Mouse (Mus musculus): ENCODE data around the gene Foxp3.

Gene Foxp3

DNA sequence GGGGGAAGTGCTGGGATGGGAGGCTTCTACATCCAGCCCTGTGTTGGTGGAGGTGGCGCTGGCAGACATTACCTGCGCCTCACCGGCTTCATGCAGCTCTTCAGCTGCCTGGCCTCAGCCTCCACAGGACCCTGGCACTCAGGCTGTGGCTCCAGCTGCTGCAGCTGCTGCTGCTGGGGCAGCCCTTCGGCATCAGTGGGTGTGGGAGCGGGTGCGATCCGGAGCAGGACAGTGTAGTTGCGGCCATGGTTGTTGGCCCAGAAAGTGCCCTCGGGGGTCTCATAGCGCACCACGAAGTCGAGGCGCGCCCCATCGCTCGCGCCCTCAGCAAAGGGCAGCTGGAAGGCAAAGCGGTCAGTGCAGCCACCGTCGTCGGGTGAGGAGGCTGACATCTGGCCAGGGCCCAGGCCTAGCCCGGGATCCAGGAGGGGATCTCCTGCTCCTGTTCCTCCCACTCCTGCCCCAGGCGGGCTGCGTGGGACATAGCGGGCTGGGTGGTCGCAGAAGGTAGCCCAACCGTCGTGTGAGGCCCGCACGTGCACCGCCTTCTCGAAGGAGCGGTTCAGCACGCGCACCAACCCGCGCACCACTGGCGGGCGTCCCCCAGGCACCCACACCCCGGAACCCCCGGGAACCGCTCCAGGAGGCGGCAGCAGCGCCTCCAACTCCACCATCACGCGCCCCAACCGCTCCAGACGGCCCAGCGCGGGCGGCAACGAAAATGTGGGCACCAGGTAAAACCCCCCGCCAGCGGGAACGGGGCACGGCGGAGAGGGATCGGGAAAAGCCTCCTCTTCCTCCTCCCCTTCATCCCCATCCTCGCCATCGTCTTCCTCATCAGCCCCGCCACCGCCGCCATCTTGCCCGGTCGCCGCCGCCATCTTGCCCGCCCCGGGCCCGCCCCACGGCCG, at the start of gene Foxp3:
TSS of gene Foxp3 (plus strand) at position 469 of the 911 bp plus-strand sequence.
- peak in 1 of 2 experiments; percentile 61 for DNase-seq (ENCODE audit: inconsistent age in 2 of 2, low spot score in 1 of 2)

DNA sequence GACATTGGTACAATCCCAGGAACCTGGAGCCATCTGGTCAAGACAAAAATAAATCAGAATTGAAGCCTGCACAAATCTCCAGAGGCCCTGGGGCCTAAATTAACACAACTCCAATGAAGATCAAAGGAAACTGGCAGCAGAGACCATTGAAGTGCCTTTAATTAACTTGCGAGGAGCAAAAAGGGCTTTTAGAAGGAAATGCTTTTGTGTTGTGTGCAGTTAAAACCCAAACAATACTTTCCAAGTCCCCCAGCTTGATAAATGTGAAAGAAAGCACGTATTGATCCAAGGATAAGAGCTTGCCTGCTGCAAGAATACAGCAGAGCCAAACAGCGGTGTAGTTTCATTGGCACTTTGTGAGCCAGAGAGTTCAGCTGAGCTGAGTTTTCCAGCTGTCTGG, 48.5 kb upstream of the Foxp3 start:
- DNase-seq (ENCODE audit: inconsistent age in 2 of 2, low spot score in 1 of 2) = no peak

DNA sequence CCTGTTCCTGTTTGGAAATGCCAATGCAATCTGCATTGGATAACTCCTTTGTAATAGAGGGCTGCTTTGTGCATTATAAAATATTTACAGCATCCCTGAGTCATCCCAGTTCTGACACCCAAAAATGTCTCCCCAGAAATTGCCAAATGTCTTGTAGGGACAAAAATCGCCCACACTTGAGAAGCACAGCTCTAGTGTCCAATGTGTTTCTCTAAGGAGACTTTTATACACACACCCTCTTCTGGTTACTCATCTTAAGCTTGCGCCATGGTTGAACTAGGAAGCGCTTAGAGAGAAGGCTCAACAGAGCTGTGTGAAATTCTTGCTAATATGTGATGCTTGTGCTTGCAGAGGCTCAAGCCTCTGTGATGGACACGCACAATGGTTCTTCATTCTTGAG, 20.0 kb upstream of the Foxp3 start:
- no peak for DNase-seq (ENCODE audit: inconsistent age in 2 of 2, low spot score in 1 of 2)

DNA sequence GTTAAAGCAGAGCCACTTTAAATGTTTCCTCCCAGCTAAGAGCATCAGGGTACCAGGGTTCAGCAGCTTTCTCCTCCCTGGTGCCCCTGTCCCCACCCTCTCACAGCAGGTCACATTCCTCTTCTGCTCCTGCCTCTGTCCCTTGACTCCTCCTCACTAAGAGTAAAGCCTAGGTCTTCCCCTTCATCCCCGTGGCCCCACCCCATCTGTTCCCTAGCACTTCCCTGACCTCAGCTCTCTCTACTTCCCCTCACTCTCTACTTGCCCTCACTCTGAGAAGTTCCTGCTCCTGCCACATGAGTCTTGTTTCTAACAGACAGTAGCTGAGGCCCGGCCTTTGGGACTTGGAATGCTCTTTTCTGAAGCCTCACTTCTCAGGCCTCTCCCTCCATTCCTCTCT, 10.4 kb upstream of the Foxp3 start:
- no peak for DNase-seq (ENCODE audit: inconsistent age in 2 of 2, low spot score in 1 of 2)

DNA sequence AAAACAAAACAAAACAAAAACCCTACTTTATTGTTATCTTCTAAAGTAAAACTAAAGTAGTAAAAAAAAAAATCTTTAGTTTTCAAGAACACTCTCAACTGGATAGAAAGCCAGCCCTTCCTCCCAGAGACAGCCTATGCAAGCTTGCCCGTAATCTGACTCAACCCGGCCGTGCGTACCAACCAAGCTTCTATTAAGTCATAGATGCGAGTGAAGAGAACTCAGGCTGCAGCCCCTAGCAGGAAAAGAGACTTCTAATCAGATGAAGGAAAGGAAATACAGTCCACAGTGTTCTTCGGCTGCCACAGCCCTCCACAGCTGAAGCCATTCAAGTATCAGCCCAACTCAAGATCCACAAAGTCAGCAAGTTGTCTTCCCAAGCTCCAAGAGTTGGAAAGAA, 7.1 kb upstream of the Foxp3 start:
- no peak for DNase-seq (ENCODE audit: inconsistent age in 2 of 2, low spot score in 1 of 2)

DNA sequence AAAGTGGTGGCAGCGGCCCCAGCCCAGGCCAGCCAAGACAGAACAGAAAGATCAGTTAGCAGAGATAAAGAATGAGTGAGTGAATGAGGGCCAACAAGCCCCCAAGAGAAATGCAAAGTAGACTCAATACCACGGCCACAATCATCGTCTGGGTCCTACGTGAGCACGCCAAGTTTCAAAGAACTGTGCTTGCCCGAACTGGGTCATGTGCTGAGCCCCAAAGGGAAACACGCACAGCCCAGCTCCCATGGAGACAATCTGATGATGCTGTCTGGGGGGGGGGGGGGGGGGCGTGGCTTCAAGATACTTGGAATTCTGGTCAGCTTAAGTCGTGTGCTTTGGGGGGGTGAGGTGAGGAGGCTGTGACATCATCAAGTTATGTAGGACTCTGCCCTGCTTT, 6.0 kb upstream of the Foxp3 start:
- DNase-seq (ENCODE audit: inconsistent age in 2 of 2, low spot score in 1 of 2) = no peak

DNA sequence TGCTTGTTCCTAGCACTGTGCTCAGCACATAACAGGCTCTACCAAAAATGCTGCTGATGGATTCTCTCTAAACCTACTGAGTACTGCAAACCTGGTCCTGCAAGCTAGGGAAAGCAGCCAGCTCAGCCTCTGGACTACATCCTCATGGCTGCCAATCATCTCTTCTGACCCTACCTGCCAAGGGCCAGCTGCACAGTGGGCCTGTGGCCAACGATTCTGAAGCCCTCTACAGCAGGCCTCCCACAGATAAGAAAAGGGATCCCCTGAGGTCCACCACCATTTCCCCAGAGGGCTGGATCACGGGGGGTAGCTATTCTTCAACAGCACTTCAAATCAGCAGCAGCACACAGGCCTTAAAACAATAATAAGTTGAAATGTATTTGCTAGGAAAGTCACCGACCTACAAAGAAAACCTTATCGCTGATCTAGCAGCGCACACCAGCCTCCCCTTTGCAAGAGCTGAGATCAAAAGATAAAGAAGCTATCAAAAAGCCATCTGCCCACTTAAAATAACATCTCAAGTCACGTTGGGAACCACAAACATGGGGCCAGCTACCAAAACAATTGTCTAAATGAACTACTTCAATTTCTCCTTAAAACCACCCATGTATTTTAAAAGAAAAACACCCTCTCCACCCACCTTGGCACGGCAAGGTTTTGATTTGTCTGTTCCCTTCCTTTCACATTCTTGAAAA, 2.8 kb upstream of the Foxp3 start:
- DNase-seq (ENCODE audit: inconsistent age in 2 of 2, low spot score in 1 of 2) = no peak

DNA sequence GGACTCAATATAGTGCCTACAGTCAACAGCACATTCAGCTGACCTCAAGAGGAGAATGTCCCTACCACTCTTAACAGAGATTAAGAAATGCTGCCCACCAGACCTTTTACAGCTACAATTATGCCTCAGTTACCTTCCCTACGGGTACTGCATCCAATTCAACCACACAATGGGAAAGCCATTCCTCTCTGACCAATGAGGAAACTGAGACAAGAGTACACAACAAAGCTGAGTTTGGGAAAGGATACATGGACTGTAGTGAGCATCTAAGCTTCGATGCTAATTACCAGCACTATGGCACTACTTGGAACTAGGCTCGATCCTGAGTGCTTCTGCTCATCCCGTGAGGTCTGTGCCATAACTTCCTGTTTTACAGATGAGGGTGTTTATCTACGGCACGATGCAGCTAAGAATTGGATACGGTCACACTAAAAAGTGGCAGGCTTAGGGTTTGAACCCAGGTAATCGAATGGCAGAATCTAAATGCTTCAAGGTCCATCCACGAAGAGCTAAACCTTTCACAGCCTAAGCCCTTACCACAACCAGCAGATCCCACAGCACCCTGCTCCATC, 1.8 kb upstream of the Foxp3 start:
- no peak for DNase-seq (ENCODE audit: inconsistent age in 2 of 2, low spot score in 1 of 2)

DNA sequence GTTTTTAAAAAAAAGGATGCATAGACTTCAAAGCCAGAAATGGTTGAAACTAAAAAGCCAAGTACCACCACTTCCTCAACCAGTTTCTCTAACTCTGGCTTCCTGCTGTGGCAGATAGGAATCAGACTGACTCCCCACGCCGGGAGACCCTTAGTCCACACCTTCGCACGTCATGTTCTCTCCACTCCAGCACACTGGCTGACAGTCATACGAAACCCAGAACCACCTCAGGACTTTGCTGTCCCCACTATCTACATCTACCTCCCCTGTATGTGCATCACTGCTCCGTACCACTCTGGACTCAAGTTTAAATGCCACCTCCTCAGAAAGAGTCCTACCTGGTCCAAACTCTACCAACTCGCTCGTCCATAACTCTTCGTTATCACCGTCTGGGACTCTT, 978 bp upstream of the Foxp3 start:
- peak in 1 of 2 experiments; percentile 41 for DNase-seq (ENCODE audit: inconsistent age in 2 of 2, low spot score in 1 of 2)

DNA sequence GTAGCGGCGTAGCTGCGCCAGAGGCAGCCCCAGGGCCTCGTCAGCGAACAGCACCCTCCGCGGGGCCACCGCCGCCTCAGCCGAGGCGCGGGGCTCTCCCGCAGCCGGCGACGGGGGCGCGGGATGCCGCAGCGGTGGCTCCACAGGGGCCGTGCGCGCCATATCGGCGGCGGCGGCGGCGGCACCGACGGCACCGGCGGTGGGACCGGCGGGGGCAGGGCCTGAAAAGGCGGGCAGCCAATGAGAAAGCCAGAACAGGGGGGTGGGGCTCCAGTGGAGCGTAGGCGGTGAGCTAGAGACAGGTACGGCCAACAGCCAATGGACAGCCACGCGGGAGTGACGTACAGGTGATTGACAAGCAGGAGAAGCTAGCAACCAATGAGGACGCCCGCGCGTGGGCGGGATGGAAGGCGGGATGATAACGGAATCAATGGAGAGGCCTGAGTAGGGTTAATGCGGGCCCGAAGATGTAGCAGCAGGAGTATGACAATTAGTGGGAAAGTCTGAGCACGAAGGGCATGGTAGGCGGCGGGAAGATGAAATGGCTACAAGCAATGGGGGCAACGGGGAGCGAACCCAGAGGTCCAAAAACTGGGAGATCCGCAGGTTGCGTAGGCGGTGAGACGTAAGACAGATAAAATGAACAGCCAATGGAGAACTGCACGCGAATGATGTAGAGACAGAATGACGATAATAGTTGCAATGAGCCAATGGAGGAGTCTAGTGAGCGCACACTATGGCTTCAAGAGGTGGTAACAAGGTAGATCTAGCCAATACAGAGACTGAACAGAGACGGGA, 842 bp downstream of the Foxp3 start, which contains the start of gene Ppp1r3f:
TSS of gene Ppp1r3f (minus strand) at position 197 of the 798 bp plus-strand sequence.
- DNase-seq (ENCODE audit: inconsistent age in 2 of 2, low spot score in 1 of 2) = peak; percentile 94 to 96

DNA sequence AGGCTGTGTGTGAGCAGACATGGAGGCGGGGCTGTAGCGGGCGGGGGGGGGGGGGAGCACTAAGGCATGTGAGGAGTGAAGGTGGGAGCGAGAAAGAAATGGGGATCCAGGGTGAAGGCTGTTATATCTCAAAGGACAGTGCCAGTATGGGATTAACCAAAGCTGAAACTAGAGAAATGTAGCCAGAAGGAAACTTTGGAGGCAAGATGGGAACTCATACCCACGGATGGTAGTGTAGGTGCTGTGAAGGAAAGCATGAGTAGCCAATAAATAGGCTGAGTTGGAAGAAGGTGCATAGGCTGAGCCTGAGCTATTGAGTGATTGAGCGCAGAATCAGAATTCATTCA, 1.4 kb downstream of the Foxp3 start:
- DNase-seq (ENCODE audit: inconsistent age in 2 of 2, low spot score in 1 of 2) = no peak

DNA sequence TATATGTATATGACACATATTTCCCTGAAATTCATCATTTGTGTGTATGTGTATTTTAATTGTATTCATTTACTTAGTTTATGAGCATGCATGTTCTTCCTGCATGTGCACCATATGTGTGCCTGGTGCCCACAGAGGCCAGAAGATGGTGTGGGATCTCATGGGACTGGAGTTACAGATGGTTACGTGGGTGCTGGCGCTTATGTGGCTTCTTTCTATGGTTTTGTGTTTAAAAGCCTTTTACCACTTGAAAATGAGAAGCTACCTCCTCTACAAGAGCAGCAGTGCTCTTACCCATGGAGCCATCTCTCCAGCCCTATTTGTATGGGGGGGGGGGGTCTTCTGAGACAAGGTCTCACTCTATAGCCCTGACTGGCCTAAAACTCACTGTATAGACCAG, 7.7 kb downstream of the Foxp3 start:
- no peak for DNase-seq (ENCODE audit: inconsistent age in 2 of 2, low spot score in 1 of 2)

DNA sequence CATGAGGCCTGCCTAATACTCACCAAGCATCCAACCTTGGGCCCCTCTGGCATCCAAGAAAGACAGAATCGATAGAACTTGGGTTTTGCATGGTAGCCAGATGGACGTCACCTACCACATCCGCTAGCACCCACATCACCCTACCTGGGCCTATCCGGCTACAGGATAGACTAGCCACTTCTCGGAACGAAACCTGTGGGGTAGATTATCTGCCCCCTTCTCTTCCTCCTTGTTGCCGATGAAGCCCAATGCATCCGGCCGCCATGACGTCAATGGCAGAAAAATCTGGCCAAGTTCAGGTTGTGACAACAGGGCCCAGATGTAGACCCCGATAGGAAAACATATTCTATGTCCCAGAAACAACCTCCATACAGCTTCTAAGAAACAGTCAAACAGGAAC, 10.4 kb downstream of the Foxp3 start:
- DNase-seq (ENCODE audit: inconsistent age in 2 of 2, low spot score in 1 of 2) = no peak

DNA sequence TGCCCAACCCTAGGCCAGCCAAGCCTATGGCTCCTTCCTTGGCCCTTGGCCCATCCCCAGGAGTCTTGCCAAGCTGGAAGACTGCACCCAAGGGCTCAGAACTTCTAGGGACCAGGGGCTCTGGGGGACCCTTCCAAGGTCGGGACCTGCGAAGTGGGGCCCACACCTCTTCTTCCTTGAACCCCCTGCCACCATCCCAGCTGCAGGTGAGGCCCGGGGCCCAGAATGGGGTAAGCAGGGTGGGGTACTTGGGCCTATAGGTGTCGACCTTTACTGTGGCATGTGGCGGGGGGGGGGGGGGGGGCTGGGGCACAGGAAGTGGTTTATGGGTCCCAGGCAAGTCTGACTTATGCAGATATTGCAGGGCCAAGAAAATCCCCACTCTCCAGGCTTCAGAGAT, 12.9 kb downstream of the Foxp3 start:
- no peak for DNase-seq (ENCODE audit: inconsistent age in 2 of 2, low spot score in 1 of 2)

DNA sequence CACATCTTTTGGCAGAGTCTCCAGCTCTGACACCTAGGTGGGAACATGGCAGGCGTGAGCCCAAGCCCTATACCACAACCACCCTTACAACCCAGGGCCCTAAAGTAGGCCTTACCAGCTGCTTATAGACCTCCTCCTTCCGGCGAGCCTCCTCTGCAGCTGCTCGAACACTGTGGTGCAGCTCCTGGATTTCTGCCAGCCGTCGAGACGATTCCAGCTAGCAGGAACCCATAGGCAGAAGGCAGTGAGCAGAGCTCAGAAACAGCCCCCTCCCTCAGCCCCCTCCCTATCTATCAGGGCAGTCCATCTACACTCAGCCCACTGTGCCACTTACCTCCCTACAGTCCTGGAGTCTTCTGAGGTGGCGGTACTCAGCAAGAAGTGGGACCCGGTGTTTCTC, 21.9 kb downstream of the Foxp3 start:
- DNase-seq (ENCODE audit: inconsistent age in 2 of 2, low spot score in 1 of 2) = no peak

DNA sequence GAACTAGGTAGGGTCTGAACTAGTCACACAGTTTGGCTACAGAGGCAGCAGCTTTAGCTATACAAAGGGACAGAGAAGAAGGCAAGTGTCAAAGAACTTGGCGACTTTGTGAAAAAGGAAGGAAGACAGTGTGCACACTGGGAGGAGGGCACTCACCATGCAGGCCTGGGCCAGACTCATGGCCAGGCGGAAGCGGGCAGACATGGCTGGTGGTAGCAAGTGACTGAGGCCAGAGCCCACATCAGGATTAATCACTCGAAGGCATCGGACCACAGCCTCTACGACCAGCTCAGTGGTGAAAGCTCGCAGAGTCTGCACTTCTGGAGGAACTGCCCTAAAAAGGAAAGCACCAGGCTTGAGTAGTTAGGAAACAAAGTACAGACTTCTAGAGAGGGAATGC, 30.6 kb downstream of the Foxp3 start:
- DNase-seq (ENCODE audit: inconsistent age in 2 of 2, low spot score in 1 of 2) = peak in 1 of 2 experiments; percentile 42

DNA sequence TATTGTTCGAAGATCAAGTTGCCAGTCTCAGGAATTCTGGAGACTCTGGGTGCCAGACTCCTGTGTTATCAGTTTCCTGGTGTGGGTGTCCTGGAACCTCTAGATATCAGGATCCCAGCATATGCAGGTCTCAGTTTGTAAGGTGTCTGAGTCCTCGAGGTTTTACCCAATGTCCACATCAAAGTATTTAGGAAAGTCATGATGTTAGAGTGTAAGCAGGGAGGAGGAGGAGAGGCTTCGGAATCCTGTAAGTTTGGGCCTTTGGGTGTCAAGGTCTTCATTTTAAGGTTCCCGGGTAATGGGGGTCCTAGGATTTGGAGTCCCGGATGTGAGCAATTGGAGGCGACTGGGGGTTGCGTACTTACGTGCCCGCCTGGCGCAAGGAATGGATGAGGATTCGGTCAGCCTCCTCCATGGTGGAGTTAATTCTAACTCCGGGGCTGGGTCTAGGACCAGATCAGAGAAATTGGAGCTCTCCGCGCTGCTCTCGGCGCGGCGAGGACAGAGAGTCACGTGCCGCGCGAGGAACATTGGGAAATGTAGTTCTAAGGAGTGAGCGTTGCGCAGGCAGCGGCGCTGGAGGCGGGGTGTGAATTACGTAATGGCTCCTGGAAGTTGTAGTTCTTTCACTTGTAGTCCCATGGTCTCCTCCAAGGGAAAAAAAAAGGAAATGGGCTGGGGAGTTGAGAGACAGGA, 31.6 kb downstream of the Foxp3 start, which contains the start of gene Ccdc22:
TSS of gene Ccdc22 (minus strand) at position 639 of the 696 bp plus-strand sequence.
- DNase-seq (ENCODE audit: inconsistent age in 2 of 2, low spot score in 1 of 2) = peak; percentile 86 to 92

DNA sequence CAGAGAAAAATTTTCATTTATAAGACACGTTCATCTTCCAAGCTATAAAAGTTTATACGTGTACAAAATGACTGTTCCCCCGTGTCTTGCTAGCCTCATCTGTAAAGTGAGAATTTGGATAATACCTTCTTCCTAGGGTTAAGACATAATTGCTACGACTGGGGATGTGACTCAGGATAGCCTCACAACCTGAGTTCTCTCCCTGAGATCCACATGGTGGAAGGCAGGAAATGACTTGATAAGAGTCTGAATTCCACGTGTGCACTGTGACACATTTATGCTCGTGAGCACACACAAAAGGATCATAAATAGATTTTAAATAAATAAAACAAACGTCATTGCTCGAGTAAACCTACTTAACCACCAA, 32.1 kb downstream of the Foxp3 start:
- no peak for DNase-seq (ENCODE audit: inconsistent age in 2 of 2, low spot score in 1 of 2)

DNA sequence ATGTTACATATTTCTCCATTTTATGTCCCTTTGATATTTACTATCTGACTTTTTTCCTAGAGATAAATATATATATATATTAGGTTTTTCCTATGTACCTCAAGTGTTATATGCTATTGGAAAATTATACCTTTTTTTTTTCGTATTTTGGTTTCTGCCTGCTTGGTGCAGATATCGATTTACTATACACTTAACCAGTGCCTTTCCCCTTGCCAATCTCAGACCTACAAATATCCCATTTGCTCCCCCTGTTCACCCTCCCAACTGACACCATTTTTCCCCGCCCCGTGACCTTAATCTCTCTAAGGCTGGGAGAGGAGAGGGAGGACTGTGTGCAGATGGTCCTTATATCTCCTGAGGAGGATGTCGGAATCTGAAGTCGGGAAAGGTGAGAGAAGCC, 33.3 kb downstream of the Foxp3 start, which contains the start of gene Cacna1f:
TSS of gene Cacna1f (plus strand) at position 301 of the 400 bp plus-strand sequence.
- DNase-seq (ENCODE audit: inconsistent age in 2 of 2, low spot score in 1 of 2) = no peak

DNA sequence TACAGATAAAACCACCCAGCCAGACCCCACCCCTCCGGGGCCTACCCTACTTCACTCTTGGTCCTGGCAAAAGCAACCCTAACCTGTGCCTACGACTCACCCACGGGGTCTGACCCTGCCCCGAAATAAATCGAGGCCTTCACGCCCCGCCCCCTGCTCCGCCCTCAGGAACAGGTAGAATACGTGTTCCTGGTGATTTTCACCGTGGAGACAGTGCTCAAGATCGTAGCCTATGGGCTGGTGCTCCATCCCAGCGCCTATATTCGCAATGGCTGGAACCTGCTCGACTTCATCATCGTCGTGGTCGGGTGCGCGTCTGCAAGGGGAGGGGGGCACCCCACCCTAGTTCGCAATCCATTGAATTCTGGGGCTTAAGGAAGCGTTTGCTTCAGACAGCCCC, 36.6 kb downstream of the Foxp3 start:
- DNase-seq (ENCODE audit: inconsistent age in 2 of 2, low spot score in 1 of 2) = no peak

All from adrenal gland, adult (tissue).